Mouse (Mus musculus) midbrain, embryonic 16.5 days (tissue): Measurements from ENCODE around the gene Agap3. TPM values are rescaled to one million over a fixed set of nuclear protein-coding genes. Genes with fewer than 3 reads are reported as not detected.

Experiments used
- ATAC-seq: fragments of 200-750 bp; cut with Nextera tagmentation; 2 replicates; pipeline ENCODE4 v1.8.0; 2017; ENCODE audit warnings: moderate TSS enrichment
- H3K27ac ChIP-seq: fragments of 300-500 bp; sonication (generic); 2 replicates; pipeline ENCODE4 v1.5.1; 2014; ENCODE audit warnings: mild to moderate bottlenecking, low read length, mixed read lengths
- H3K27me3 ChIP-seq: fragments of 300-500 bp; sonication (generic); 2 replicates; pipeline ENCODE4 v1.6.1; 2014; ENCODE audit warnings: low read depth, low read length, mixed read lengths; ENCODE audit not compliant: control insufficient read depth, insufficient read depth
- H3K36me3 ChIP-seq: fragments of 300-500 bp; sonication (generic); 2 replicates; pipeline ENCODE4 v1.6.1; 2014; ENCODE audit warnings: mild to moderate bottlenecking, low read length, moderate library complexity, mixed read lengths; ENCODE audit not compliant: control insufficient read depth, insufficient read depth
- H3K4me1 ChIP-seq: fragments of 300-500 bp; sonication (generic); 2 replicates; pipeline ENCODE4 v1.6.1; 2014; ENCODE audit warnings: mild to moderate bottlenecking, low read length, mixed read lengths; ENCODE audit not compliant: control insufficient read depth, insufficient read depth
- H3K4me2 ChIP-seq: fragments of 300-500 bp; sonication (generic); 2 replicates; pipeline ENCODE4 v1.6.1; 2014; ENCODE audit warnings: mild to moderate bottlenecking, low read length, mixed read lengths
- H3K4me3 ChIP-seq: fragments of 300-500 bp; sonication (generic); 2 replicates; pipeline ENCODE4 v1.5.1; 2014; ENCODE audit warnings: low read depth, mild to moderate bottlenecking, low read length, moderate library complexity, mixed read lengths
- H3K9ac ChIP-seq: fragments of 300-500 bp; sonication (generic); 2 replicates; pipeline ENCODE4 v1.6.1; 2014; ENCODE audit warnings: low read depth, low read length, mixed read lengths
- H3K9me3 ChIP-seq: fragments of 300-500 bp; sonication (generic); replicated peaks from 2 replicates; pipeline ENCODE4 v1.6.1; 2014; ENCODE audit warnings: mild to moderate bottlenecking, low read length, mixed read lengths; ENCODE audit not compliant: control insufficient read depth, poor library complexity, severe bottlenecking
- WGBS: fragments of 180-500 bp; shearing (Covaris S2); extraction: QIAGEN DNeasy Blood & Tissue Kit; methylation state at CpG from one replicate; pipeline ENCODE4 v1.1.7; 2014; 5-methylcytosine and 5-hydroxymethylcytosine counted together
- polyA plus RNA-seq: library from polyadenylated mRNA; unstranded; fragments of >200 nt; fragmentation: Nextera tagmentation; extraction: Ambion mirVana; gene quantifications from 2 replicates; pipeline ENCODE4 v1.2.1, GENCODE M21; 2015

Agap3 gene
- polyA plus RNA-seq, 1 experiment from 2014 or later = 55.6 TPM

DNA sequence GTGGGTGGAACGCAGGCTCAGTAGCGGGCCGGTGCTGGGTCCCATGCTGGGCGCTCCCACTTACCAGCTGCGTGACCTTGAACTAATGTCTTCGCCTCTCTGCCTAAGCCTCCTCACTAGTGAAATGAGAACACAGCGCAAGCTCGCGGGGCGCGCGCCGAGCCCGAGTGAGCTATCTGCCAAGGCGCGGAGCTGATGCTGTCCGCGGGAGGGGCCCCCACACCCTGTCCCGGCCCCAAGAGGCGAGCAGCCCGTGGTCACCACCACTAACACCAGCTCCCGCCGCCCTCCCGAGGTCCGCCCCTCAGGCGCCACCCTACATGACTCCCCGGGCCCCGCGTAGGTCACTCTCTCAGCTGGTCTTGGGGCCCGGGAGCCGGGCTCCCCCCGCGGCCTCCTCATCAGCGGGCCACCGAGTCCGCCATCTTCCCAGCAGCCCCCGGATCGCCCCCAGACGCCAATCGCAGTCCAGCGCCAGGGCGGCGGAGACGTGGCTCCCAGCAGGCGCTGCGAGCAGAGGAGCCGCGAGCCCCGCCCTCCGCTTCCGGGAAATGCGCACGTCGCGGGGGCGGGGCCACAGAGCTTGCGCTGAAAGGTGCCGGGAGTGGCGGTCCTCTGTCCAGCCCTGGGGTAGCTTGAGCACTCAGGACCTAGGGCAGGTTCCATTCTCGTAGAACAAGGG, 7.1 kb upstream of the Agap3 start, which contains the start of gene Fastk:
TSS of gene Fastk (minus strand) at position 542 of the 682 bp plus-strand sequence.
- H3K9me3 ChIP-seq = no peaks in the 10 kb centered on the region
- peak within 1 kb of the TSS; percentile 94 for H3K27ac ChIP-seq
- peak within 1 kb of the TSS; percentile 94 for H3K4me3 ChIP-seq
- no peaks in the 10 kb centered on the region for H3K27me3 ChIP-seq
- H3K36me3 ChIP-seq = peaks cover 18% of the 10 kb centered on the region
- peaks cover 28% of the 10 kb centered on the region for H3K4me1 ChIP-seq
- ATAC-seq = peak; percentile 81
- WGBS = under 1% methylated on average over 52 of the region's 60 CpGs
- peak within 1 kb of the TSS; percentile 98 for H3K9ac ChIP-seq
- H3K4me2 ChIP-seq = peak within 1 kb of the TSS; percentile 96

DNA sequence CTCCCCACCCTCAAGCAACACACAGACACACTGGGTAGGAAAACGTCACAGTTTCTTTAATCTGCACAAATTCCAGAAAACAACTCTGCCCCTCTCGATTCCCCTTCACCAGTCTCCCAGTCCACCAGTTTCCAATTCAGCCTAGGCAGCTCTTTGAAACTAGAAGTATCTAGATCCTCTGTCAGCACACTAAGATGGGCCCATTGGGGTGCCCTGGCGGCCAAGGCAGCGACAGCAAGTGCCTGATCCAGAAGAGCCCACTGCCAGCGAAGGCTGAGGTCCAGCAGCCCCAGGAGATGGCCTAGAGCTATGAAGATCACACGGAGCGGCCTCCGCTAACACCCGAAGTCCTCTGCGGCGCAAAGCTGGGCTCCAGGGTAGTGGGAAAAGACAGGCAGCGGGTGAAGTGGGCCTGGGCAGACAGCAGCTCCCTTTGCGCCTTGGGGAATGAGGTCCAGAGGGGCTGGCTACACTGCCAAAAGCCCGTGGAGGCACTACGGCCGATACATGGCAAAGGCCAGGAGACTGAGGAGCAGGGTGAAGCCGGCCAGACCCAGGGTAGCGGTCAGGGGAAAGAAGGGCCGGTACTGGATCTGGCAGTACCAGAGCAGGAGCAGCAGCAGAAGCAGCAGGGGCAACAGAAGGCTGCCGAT, 6.4 kb upstream of the Agap3 start:
- Histone ChIP-seq H3K27ac (peak overlapping the region; percentile 94), H3K9me3 (no peaks in the 10 kb centered on the region), H3K4me3 (peak overlapping the region; percentile 94), H3K27me3 (no peaks in the 10 kb centered on the region), H3K9ac (peak overlapping the region; percentile 98), H3K36me3 (peaks cover 12% of the 10 kb centered on the region; the same call in 1 of the 2 replicates), H3K4me1 (peaks cover 28% of the 10 kb centered on the region), H3K4me2 (peak overlapping the region; percentile 96)
- ATAC-seq = peak; percentile 7
- WGBS = 61% methylated on average over 20 of the region's 20 CpGs

DNA sequence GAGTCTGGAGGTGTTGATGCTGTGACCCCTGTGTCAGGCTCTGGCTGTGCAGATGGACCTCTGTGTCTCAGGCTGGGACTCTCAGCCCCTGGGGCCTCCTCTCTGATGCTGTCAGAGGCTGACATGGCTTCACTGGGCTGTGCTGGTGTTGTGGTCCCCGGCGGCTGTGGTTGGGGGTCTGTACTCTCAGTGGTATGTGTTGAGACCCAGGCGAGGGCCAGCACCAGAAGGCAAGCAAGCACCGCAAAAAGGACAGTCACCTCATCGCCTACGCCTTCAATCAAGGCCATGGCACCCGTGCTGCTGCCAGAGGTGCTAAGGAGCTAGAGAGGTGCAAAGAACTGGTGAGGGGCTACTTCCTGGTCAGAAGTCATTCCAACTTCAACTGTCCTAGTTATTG, 5.3 kb upstream of the Agap3 start:
- peaks cover 5% of the 10 kb centered on the region; the same call in 1 of the 2 replicates for H3K36me3 ChIP-seq
- WGBS = 91% methylated on average over 7 of the region's 7 CpGs
- no peak for ATAC-seq
- peaks cover 31% of the 10 kb centered on the region for H3K4me1 ChIP-seq
- H3K27ac ChIP-seq = no peak overlapping the region
- H3K27me3 ChIP-seq = no peaks in the 10 kb centered on the region
- H3K4me2 ChIP-seq = peak overlapping the region; percentile 79
- H3K9ac ChIP-seq = no peak overlapping the region
- no peak overlapping the region for H3K4me3 ChIP-seq
- no peaks in the 10 kb centered on the region for H3K9me3 ChIP-seq

DNA sequence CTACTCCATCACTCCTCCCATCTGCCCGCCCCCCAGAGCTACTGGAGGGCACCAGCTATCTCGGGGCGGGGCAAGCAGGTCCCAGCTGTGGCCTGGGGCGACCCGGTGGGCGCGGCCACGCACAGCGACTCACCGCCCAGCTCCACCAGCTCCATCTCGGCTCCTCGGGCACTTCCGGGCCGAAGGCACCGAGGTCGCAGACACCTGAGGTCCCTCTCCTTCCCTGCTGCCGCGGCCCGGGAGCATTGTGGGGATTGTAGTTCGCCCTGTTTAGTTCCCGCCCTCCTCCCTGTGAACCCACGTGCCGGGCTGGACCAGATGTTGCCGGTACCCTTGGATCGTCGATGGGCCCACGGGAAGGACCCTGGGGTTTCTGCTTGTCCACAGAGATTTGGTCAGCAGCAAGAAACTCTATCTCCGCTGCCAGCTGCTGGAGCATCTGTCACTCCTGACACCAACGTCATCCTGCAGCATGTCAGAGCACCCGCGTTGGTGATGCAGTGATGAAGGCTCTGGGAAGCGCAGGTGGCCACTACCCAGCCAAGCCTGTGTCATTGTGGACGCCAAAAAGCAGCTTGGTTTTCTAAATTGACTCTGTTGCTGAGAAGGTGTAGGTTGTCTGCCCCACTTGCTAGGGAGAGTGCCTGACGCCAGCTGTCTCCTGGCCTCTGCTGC, 4.2 kb upstream of the Agap3 start, which contains the start of gene Tmub1:
TSS of gene Tmub1 (minus strand) at position 231 of the 675 bp plus-strand sequence.
- WGBS = 1% methylated on average over 33 of the region's 34 CpGs
- peak within 1 kb of the TSS; percentile 59 for H3K27ac ChIP-seq
- ATAC-seq = peak; percentile 55

DNA sequence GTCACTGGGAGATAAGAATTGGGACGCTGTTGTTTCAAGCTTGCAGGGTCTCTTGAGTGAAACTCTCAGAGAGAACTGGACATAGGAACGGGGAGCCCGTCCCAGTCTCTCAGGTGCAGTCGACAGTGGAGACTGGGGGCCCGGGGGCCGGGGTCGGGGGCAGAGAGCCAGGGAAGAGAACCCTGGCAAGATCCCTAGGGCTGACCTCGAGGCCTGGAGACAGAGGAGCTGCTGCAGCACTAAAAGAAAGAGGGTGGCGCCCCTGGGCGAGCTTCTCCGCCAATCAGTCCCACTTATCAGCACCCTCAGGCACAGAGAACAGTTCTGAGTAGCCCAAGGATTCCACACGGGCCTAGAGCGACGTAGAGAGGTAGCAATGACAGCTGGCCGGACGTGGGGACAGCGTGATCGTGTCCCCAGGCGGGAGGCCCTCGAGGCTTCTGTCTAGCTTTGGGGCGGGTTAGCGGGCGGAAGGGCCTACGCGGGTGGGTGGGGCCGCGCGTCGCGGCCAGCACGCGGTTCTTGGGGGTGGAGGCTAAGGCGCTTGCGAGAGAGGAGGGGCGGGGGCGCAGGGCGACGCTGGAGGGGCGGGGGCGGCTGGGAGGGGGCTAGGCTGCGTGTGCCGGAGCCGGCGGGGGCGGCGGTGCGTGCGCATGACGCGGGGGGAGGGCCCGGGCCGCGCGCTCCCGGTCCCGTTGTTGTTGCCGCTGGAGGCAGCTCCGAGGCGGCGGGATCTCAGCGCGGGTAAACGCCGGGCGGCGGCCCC, 530 bp upstream of the Agap3 start:
- WGBS = 1% methylated on average over 32 of the region's 66 CpGs
- H3K4me1 ChIP-seq = peaks cover 46% of the 10 kb centered on the region

More for the DNA sequence above, 4.2 kb upstream of the Agap3 start, which contains the start of gene Tmub1:
- Histone ChIP-seq H3K4me3 (peak within 1 kb of the TSS; percentile 77), H3K9ac (peak within 1 kb of the TSS; percentile 73), H3K27me3 (no peaks in the 10 kb centered on the region), H3K4me1 (peaks cover 31% of the 10 kb centered on the region), H3K36me3 (peaks cover 3% of the 10 kb centered on the region; the same call in 1 of the 2 replicates), H3K4me2 (peak within 1 kb of the TSS; percentile 79), H3K9me3 (no peaks in the 10 kb centered on the region)

DNA sequence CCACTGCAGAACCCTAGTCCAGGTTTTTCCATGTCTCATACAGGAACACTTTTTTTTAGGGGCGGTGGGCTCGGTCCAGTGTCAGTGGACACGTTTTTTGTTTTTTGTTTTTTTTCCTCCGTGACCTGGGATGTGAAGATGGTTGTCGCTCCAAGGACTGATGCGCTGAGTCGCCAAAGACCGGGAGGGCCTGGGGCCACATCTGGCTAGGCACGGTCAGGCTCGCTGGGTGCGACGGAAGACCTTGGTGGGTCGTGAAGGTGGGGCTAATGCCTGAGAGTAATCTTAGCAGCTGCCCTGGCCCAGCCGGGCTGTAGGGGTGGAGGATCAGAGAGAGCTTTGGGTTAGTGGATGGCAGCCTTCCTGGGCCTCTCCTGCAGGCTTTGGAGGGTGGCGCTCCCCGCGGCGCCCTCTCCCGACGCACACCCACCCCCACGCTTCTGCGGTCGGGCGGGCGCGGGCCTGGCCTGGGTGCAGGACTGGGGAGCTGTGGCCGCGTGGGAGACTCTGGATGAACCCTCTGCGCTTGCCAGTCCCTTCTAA, 785 bp downstream of the Agap3 start:
- Histone ChIP-seq H3K4me2 (peak overlapping the region; percentile 95), H3K4me3 (peak overlapping the region; percentile 93), H3K36me3 (no peaks in the 10 kb centered on the region), H3K9me3 (no peaks in the 10 kb centered on the region), H3K4me1 (peaks cover 38% of the 10 kb centered on the region), H3K27me3 (no peaks in the 10 kb centered on the region), H3K9ac (peak overlapping the region; percentile 95), H3K27ac (peak overlapping the region; percentile 83)
- peak; percentile 20 for ATAC-seq
- under 1% methylated on average over 27 of the region's 29 CpGs for WGBS

More for the DNA sequence above, 530 bp upstream of the Agap3 start:
- peak overlapping the region; percentile 93 for H3K4me3 ChIP-seq
- peak; percentile 65 for ATAC-seq
- H3K4me2 ChIP-seq = peak overlapping the region; percentile 95
- H3K27me3 ChIP-seq = no peaks in the 10 kb centered on the region
- peak overlapping the region; percentile 95 for H3K9ac ChIP-seq
- H3K36me3 ChIP-seq = no peaks in the 10 kb centered on the region
- H3K9me3 ChIP-seq = no peaks in the 10 kb centered on the region
- H3K27ac ChIP-seq = peak overlapping the region; percentile 83

DNA sequence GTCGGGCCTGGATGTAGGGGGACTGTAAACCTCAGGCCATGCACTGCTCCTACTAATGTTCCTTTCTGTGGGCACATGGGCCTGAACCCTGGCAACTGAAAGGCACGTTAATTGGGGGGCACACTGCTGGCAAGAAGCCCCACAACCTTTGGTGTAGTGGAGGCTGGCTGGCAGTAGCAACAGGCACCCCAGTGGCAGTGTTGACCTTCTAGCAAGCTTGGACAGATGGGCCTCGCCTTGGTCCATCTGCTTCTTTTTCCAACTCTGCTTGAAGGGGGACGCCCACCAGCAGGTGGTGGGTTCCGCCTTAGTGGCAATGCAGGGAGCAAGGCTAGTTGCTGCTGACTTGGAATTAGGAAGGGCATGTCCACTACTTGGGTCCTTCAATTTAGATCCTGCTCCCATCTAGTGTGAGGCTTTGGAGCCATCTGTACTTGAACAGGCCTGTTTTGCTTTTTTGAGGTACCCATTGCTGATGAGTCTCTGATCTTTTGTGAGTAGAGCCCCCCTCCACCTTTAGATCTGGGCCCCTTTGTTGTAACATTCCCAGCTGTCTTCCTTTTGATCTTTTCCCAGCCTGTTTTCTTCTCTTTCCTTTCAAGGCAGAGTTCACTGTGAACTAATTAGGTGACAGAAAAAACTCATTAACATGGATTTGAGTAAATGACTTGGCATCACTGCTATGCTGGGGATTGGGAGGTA, 1.5 kb downstream of the Agap3 start:
- peak overlapping the region; percentile 95 for H3K4me2 ChIP-seq
- peak; percentile 3; the same call in 1 of the 2 replicates for ATAC-seq
- H3K9ac ChIP-seq = peak overlapping the region; percentile 95
- H3K4me3 ChIP-seq = peak overlapping the region; percentile 93
- WGBS = 4% methylated on average over 5 of the region's 5 CpGs
- H3K27ac ChIP-seq = peak overlapping the region; percentile 83
- H3K4me1 ChIP-seq = peaks cover 35% of the 10 kb centered on the region
- no peaks in the 10 kb centered on the region for H3K27me3 ChIP-seq
- no peaks in the 10 kb centered on the region for H3K9me3 ChIP-seq
- H3K36me3 ChIP-seq = no peaks in the 10 kb centered on the region

DNA sequence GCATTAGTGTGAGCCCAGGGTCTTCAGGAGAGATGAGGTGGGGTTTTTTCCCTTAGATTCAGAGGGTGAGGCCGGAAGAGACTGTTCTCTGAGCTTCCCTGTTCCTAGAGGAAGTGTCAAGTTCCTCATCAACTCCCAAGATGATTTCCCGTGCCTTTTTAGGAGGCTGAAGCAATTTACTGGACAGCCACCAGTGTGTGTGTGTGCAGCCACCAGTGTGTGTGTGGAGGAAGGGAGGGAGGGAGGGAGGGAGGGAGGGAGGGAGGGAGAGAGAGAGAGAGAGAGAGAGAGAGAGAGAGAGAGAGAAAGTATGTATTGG, 2.0 kb downstream of the Agap3 start:
- Histone ChIP-seq H3K36me3 (no peaks in the 10 kb centered on the region), H3K27ac (peak overlapping the region; percentile 54; the same call in 1 of the 2 replicates), H3K9me3 (no peaks in the 10 kb centered on the region), H3K4me2 (peak overlapping the region; percentile 95), H3K27me3 (no peaks in the 10 kb centered on the region), H3K4me1 (peaks cover 35% of the 10 kb centered on the region), H3K9ac (peak overlapping the region; percentile 95), H3K4me3 (peak overlapping the region; percentile 93)
- 11% methylated on average over 2 of the region's 2 CpGs for WGBS
- ATAC-seq = no peak
